21 mouse cellular contexts compared by ENCODE assay signal in the genomic region with DNA sequence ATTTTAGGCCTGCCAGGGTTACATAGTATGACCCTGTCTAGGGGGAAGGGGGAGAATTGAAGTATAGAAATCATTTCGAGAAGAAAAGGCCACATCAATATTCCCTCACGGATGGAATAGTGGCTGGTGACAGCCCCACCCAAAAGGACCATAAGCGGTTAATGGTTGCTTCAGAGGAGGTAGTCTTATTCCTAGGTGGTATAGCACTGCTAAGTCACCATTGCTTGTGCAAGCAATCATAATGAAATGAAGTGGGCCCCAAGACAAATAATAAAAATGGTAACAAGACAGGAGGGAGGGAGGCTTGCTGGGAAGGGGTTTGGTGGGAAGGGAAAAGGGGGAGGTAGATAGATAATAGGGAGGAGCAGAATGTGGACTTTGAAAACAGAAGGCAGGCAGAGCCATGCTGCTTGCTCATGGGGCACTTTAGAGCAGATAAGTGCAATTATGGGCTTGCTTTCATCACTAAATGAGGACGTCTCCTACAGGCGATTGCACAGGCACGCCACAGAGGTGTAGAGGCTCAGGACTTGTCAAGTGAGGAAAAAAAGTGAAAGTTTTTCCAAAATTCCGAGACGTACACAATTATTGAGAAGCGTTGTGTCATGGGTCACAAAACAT.
DNase-seq lines count a peak whose midpoint lies in the region; ATAC-seq and TF ChIP-seq lines count a peak whose summit lies in the region.
"Had no signal": no experiment of that assay in that cellular context is flagged by ENCODE, and none has a peak within 500 bp of the region (broad histone marks: within the 10 kb centered on the region; RNA-seq: fewer than 3 reads in every experiment).

No protein-coding gene starts in this region.

- 92% methylated on average over 9 of the region's 9 CpGs for WGBS in forebrain, embryonic 11.5 days
- 87% methylated on average over 9 of the region's 9 CpGs for WGBS in forebrain, embryonic 10.5 days
- WGBS in heart, embryonic 14.5 days: 54% methylated on average over 9 of the region's 9 CpGs
- WGBS in kidney, embryonic 16.5 days: 63% methylated on average over 9 of the region's 9 CpGs
- WGBS in kidney, adult 2 months: 80% methylated on average over 9 of the region's 9 CpGs
- WGBS in lung, postnatal 0 days: 75% methylated on average over 9 of the region's 9 CpGs

- H3K36me3 ChIP-seq in forebrain, embryonic 11.5 days (ENCODE audit: control insufficient read depth, insufficient read depth, low read length): no peaks in the 10 kb centered on the region
- peaks cover 1% of the 10 kb centered on the region; the same call in 1 of the 2 replicates for H3K36me3 ChIP-seq in forebrain, embryonic 10.5 days (replicated peaks)
- H3K36me3 ChIP-seq in heart, embryonic 14.5 days (ENCODE audit: control insufficient read depth, insufficient read depth, low read length): no peaks in the 10 kb centered on the region
- no peaks in the 10 kb centered on the region for H3K36me3 ChIP-seq in kidney, embryonic 16.5 days (ENCODE audit: insufficient read depth, low read length)
- H3K36me3 ChIP-seq in kidney, adult 2 months (ENCODE audit: control insufficient read depth, insufficient read depth, low read length): no peaks in the 10 kb centered on the region
- H3K36me3 ChIP-seq in lung, postnatal 0 days (ENCODE audit: insufficient read depth, low read length): no peaks in the 10 kb centered on the region
- H3K36me3 ChIP-seq: hindbrain, embryonic 10.5 days; neural tube, embryonic 15.5 days had no signal

- H3K27me3 ChIP-seq in forebrain, embryonic 11.5 days (ENCODE audit: control insufficient read depth, insufficient read depth, low read length): no peaks in the 10 kb centered on the region
- no peaks in the 10 kb centered on the region for H3K27me3 ChIP-seq in forebrain, embryonic 10.5 days (ENCODE audit: poor library complexity, severe bottlenecking)
- H3K27me3 ChIP-seq in heart, embryonic 14.5 days (ENCODE audit: control insufficient read depth, insufficient read depth, low read length): no peaks in the 10 kb centered on the region
- H3K27me3 ChIP-seq in kidney, embryonic 16.5 days (ENCODE audit: insufficient read depth, low read length): no peaks in the 10 kb centered on the region
- H3K27me3 ChIP-seq in kidney, adult 2 months (replicated peaks; ENCODE audit: control insufficient read depth, insufficient read depth, low read length): no peaks in the 10 kb centered on the region
- no peaks in the 10 kb centered on the region for H3K27me3 ChIP-seq in lung, postnatal 0 days (replicated peaks; ENCODE audit: insufficient read depth, low read length)
- H3K27me3 ChIP-seq: forebrain, embryonic 13.5 days; neural tube, embryonic 15.5 days had no signal

- TF ChIP-seq CTCF in kidney, adult 2 months (conservative IDR thresholded peaks at IDR 0.05; ENCODE audit: insufficient read depth, insufficient read length, low read depth, low read length): no peak
- no peak for TF ChIP-seq CTCF in lung, postnatal 0 days (IDR thresholded peaks at IDR 0.05)

- ATAC-seq in forebrain, embryonic 11.5 days (replicated peaks; ENCODE audit: low FRiP score): no peak
- no peak for ATAC-seq in heart, embryonic 14.5 days (ENCODE audit: insufficient number of reproducible peaks, insufficient read depth, low FRiP score, low read depth)
- ATAC-seq in kidney, embryonic 16.5 days (ENCODE audit: low FRiP score, low TSS enrichment): no peak
- no peak for ATAC-seq in lung, postnatal 0 days
- ATAC-seq: forebrain, embryonic 13.5 days; midbrain, embryonic 16.5 days had no signal

- no peak overlapping the region for H3K4me2 ChIP-seq in forebrain, embryonic 11.5 days (ENCODE audit: low read depth, low read length, severe bottlenecking)
- no peak overlapping the region for H3K4me2 ChIP-seq in heart, embryonic 14.5 days (ENCODE audit: low read length)
- H3K4me2 ChIP-seq in kidney, embryonic 16.5 days (replicated peaks; ENCODE audit: low read depth, low read length): no peak overlapping the region
- H3K4me2 ChIP-seq in lung, postnatal 0 days (replicated peaks; ENCODE audit: low read depth, low read length): no peak overlapping the region
- H3K4me2 ChIP-seq: forebrain, embryonic 13.5 days; neural tube, embryonic 15.5 days had no signal

- no peaks in the 10 kb centered on the region for H3K9me3 ChIP-seq in forebrain, embryonic 11.5 days (ENCODE audit: control insufficient read depth, low read length)
- H3K9me3 ChIP-seq in forebrain, embryonic 10.5 days: no peaks in the 10 kb centered on the region
- no peaks in the 10 kb centered on the region for H3K9me3 ChIP-seq in heart, embryonic 14.5 days (ENCODE audit: control insufficient read depth, low read length)
- no peaks in the 10 kb centered on the region for H3K9me3 ChIP-seq in kidney, embryonic 16.5 days (ENCODE audit: low read length)
- no peaks in the 10 kb centered on the region for H3K9me3 ChIP-seq in lung, postnatal 0 days (ENCODE audit: low read length)
- H3K9me3 ChIP-seq: forebrain, embryonic 13.5 days; hindbrain, embryonic 10.5 days; neural tube, embryonic 15.5 days had no signal

- DNase-seq in forebrain, embryonic 11.5 days (ENCODE audit: low spot score): peak; percentile 11
- no peak for DNase-seq in forebrain, embryonic 10.5 days (ENCODE audit: extremely low spot score, low spot score)
- DNase-seq in heart, adult 9 months (ENCODE audit: low spot score in 2 of 2): no peak
- DNase-seq in kidney, adult 2 months: no peak
- no peak for DNase-seq in lung, postnatal 0 days (ENCODE audit: low spot score)
- no peak for DNase-seq in lung, postnatal 10 days
- DNase-seq: adrenal gland, adult 2 months; cerebellum, adult 8-10 months; gastrocnemius, postnatal 10 days; kidney, postnatal 14 days; left cerebral cortex, postnatal 4 days; liver; lung, adult 2 months; right cerebral cortex, postnatal 14 days had no signal

- no peak overlapping the region for H3K9ac ChIP-seq in forebrain, embryonic 11.5 days (ENCODE audit: low read length)
- H3K9ac ChIP-seq in heart, embryonic 14.5 days (ENCODE audit: low read length): 0 out of 2 replicates have a peak overlapping the region, but pooled peaks have one; percentile 10
- 0 out of 2 replicates have a peak overlapping the region, but pooled peaks have one; percentile 2 for H3K9ac ChIP-seq in kidney, embryonic 16.5 days (replicated peaks; ENCODE audit: low read length)
- H3K9ac ChIP-seq in lung, postnatal 0 days (replicated peaks; ENCODE audit: low read depth): no peak overlapping the region
- H3K9ac ChIP-seq: forebrain, embryonic 13.5 days; neural tube, embryonic 15.5 days had no signal

- no peak overlapping the region for H3K27ac ChIP-seq in forebrain, embryonic 11.5 days (ENCODE audit: low read depth, low read length)
- no peak overlapping the region for H3K27ac ChIP-seq in forebrain, embryonic 10.5 days
- H3K27ac ChIP-seq in heart, embryonic 14.5 days (replicated peaks in 1 of 2; ENCODE audit: control insufficient read depth in 1 of 2, insufficient read depth in 1 of 2, low read depth in 2 of 2, low read length in 2 of 2): peak overlapping the region; percentile 69 to 89
- peak overlapping the region; percentile 96 for H3K27ac ChIP-seq in kidney, embryonic 16.5 days (ENCODE audit: low read length)
- no peak overlapping the region for H3K27ac ChIP-seq in kidney, adult 2 months (ENCODE audit: insufficient read depth, low read depth, low read length)
- H3K27ac ChIP-seq in lung, postnatal 0 days (ENCODE audit: low read length): peak overlapping the region; percentile 83
- H3K27ac ChIP-seq: forebrain, embryonic 13.5 days had no signal

- TF ChIP-seq EP300 in lung, postnatal 0 days (IDR thresholded peaks at IDR 0.05): no peak

- no peak overlapping the region for H3K4me3 ChIP-seq in forebrain, embryonic 11.5 days (ENCODE audit: low read depth, low read length)
- no peak overlapping the region for H3K4me3 ChIP-seq in forebrain, embryonic 10.5 days
- H3K4me3 ChIP-seq in heart, embryonic 14.5 days (ENCODE audit: control insufficient read depth in 1 of 2, insufficient read depth in 1 of 2, low read depth in 1 of 2, low read length in 2 of 2): no peak overlapping the region
- H3K4me3 ChIP-seq in kidney, embryonic 16.5 days (ENCODE audit: low read length): no peak overlapping the region
- H3K4me3 ChIP-seq in kidney, adult 2 months (ENCODE audit: insufficient read depth, low read depth, low read length): no peak overlapping the region
- H3K4me3 ChIP-seq in lung, postnatal 0 days (ENCODE audit: low read depth, low read length): no peak overlapping the region
- H3K4me3 ChIP-seq: forebrain, embryonic 13.5 days; hindbrain, embryonic 10.5 days; left cerebral cortex, adult 2 months; neural tube, embryonic 15.5 days had no signal

- H3K4me1 ChIP-seq in forebrain, embryonic 11.5 days (replicated peaks; ENCODE audit: control insufficient read depth, insufficient read depth, low read length): no peaks in the 10 kb centered on the region
- H3K4me1 ChIP-seq in forebrain, embryonic 10.5 days: no peaks in the 10 kb centered on the region
- H3K4me1 ChIP-seq in heart, embryonic 14.5 days (ENCODE audit: control insufficient read depth in 2 of 2, insufficient read depth in 2 of 2, low read length in 2 of 2): peaks cover 17 to 20% of the 10 kb centered on the region in 2 experiments
- H3K4me1 ChIP-seq in kidney, embryonic 16.5 days (ENCODE audit: insufficient read depth, low read length): peaks cover 28% of the 10 kb centered on the region
- 0 out of 2 replicates have a peak, but pooled peaks cover 2% of the 10 kb centered on the region for H3K4me1 ChIP-seq in kidney, adult 2 months (ENCODE audit: control insufficient read depth, insufficient read depth, low read length)
- peaks cover 7% of the 10 kb centered on the region for H3K4me1 ChIP-seq in lung, postnatal 0 days (ENCODE audit: insufficient read depth, low read depth, low read length)

- no peak for TF ChIP-seq POLR2A in kidney, adult 2 months (IDR thresholded peaks at IDR 0.05; ENCODE audit: low read depth, low read length)

Comparison
In these comparisons a context has a peak if more than half of its experiments do, and no peak if none do; other contexts are left out.
1. H3K27ac ChIP-seq: peak in heart, embryonic 14.5 days (2 of 2), kidney, embryonic 16.5 days (single experiment) and lung, postnatal 0 days (single experiment); none in forebrain, embryonic 11.5 days (single experiment), forebrain, embryonic 10.5 days (single experiment) and kidney, adult 2 months (single experiment).
2. H3K9ac ChIP-seq: peak in heart, embryonic 14.5 days (single experiment) and kidney, embryonic 16.5 days (single experiment); none in forebrain, embryonic 11.5 days (single experiment) and lung, postnatal 0 days (single experiment).